Mouse (Mus musculus) forebrain, embryonic 12.5 days (tissue): ENCODE measurements around the gene Dlg5. TPM values are rescaled to one million over a fixed set of nuclear protein-coding genes. Genes with fewer than 3 reads are reported as not detected.
A peak's percentile ranks its signal among the peaks of the same experiment; 100 is the strongest.

ENCODE experiments used
- ATAC-seq: fragments of 200-750 bp; cut with Nextera tagmentation; 2 replicates; pipeline ENCODE4 v1.8.0; 2017; ENCODE audit warnings: moderate TSS enrichment; ENCODE audit not compliant: low FRiP score
- H3K27ac ChIP-seq: fragments of 300-500 bp; sonication (generic); 2 replicates; pipeline ENCODE4 v1.5.1; 2016; ENCODE audit warnings: mild to moderate bottlenecking
- H3K27me3 ChIP-seq: fragments of 300-500 bp; sonication (generic); 2 replicates; pipeline ENCODE4 v1.6.1; 2016; ENCODE audit warnings: mild to moderate bottlenecking
- H3K36me3 ChIP-seq: fragments of 300-500 bp; sonication (generic); replicated peaks from 2 replicates; pipeline ENCODE4 v1.6.1; 2016; ENCODE audit warnings: mild to moderate bottlenecking
- H3K4me1 ChIP-seq: fragments of 300-500 bp; sonication (generic); 2 replicates; pipeline ENCODE4 v1.6.1; 2016
- H3K4me2 ChIP-seq: fragments of 300-500 bp; sonication (generic); 2 replicates; pipeline ENCODE4 v1.6.1; 2016; ENCODE audit warnings: mild to moderate bottlenecking, moderate library complexity
- H3K4me3 ChIP-seq: fragments of 300-500 bp; sonication (generic); replicated peaks from 2 replicates; pipeline ENCODE4 v1.5.1; 2016; ENCODE audit warnings: mild to moderate bottlenecking
- H3K9ac ChIP-seq: fragments of 300-500 bp; sonication (generic); 2 replicates; pipeline ENCODE4 v1.6.1; 2016; ENCODE audit warnings: mild to moderate bottlenecking
- H3K9me3 ChIP-seq: fragments of 300-500 bp; sonication (generic); 2 replicates; pipeline ENCODE4 v1.6.1; 2016
- WGBS: fragments of 180-500 bp; shearing (Covaris S2); methylation state at CpG from one replicate; pipeline ENCODE4 v1.1.7; 2016; 5-methylcytosine and 5-hydroxymethylcytosine counted together
- polyA plus RNA-seq: library from polyadenylated mRNA; unstranded; fragments of >200 nt; fragmentation: Nextera tagmentation; extraction: Ambion mirVana; gene quantifications from 2 replicates; pipeline ENCODE4 v1.2.1, GENCODE M21; 2016

The Dlg5 gene
- polyA plus RNA-seq, 1 experiment from 2014 or later, result 22.5 TPM

DNA sequence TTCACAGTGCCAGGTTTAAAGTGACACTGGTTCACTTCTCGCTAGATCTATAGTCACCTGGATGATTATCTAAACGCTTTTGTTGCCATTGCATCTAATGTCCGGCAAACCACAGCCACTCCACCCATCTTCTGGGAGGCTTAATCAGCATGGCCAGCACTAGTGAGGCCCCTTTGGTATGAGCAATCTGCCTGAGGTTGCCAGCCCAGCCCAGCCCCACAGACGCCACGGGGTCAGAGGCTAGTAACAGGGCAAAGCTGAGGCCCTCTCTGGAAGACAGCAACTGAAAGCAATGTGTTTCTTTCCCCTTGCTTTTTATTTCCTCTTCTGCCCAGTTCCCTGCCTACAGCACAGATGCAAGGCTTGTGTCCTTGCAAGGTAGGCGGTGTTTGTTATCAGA lies 17.2 kb downstream of the Dlg5 start:
- no peaks in the 10 kb centered on the region for H3K36me3 ChIP-seq
- H3K4me2 ChIP-seq, result no peak overlapping the region
- ATAC-seq, result no peak
- H3K4me3 ChIP-seq, result no peak overlapping the region
- H3K27ac ChIP-seq, result no peak overlapping the region
- WGBS, result 80% methylated on average over 6 of the region's 6 CpGs
- H3K9ac ChIP-seq, result no peak overlapping the region
- H3K27me3 ChIP-seq, result no peaks in the 10 kb centered on the region
- H3K9me3 ChIP-seq, result no peaks in the 10 kb centered on the region
- H3K4me1 ChIP-seq, result peaks cover 5% of the 10 kb centered on the region; the same call in 1 of the 2 replicates

DNA sequence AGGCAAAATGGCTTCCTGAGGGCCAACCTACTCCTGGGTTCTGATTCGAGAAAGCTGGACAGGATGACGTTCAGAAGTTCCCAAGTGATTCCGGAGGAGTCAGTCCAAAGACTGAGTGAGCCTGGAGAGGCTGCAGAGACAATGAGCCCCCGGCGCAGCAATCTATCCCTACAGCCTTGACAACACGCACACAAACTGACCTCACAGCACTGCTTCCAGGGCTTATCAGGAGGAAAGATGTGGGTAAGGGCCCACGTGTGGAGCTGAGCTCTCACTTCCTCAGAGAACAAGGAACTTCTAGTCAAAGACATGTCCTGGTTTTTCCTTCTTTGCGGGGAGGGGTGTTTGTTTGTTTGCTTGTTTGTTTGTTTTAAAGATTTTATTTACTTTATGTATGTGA lies 18.7 kb downstream of the Dlg5 start:
- no peak overlapping the region for H3K4me3 ChIP-seq
- H3K27me3 ChIP-seq, result no peaks in the 10 kb centered on the region
- H3K36me3 ChIP-seq, result no peaks in the 10 kb centered on the region
- H3K4me2 ChIP-seq, result no peak overlapping the region
- ATAC-seq, result no peak
- WGBS, result 88% methylated on average over 8 of the region's 8 CpGs
- 0 out of 2 replicates have a peak, but pooled peaks cover 3% of the 10 kb centered on the region for H3K4me1 ChIP-seq
- H3K9ac ChIP-seq, result no peak overlapping the region
- H3K9me3 ChIP-seq, result no peaks in the 10 kb centered on the region
- no peak overlapping the region for H3K27ac ChIP-seq

DNA sequence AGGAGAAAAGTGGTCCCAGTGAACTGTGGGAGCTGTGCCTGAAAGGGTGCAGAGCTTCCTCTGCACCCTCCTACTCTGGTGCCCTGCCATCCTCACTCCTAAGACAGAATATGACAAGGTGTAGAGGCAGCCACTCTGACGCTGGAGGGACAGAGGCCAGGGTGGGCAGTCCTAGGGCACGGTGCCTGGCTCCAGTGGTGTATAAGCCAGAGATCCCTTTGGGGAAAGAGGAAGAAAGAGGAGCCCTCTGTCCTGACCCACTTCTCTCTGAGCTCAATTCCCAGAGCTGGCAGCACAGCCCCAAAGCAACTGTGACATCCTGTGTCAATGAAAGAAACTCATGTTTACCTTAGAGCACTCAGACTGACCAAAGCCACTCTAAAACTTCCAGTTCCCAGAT lies 19.4 kb downstream of the Dlg5 start:
- no peak for ATAC-seq
- Histone ChIP-seq H3K4me3 (no peak overlapping the region), H3K9me3 (no peaks in the 10 kb centered on the region), H3K27me3 (no peaks in the 10 kb centered on the region), H3K4me1 (0 out of 2 replicates have a peak, but pooled peaks cover 3% of the 10 kb centered on the region), H3K27ac (no peak overlapping the region), H3K36me3 (no peaks in the 10 kb centered on the region), H3K4me2 (no peak overlapping the region), H3K9ac (no peak overlapping the region)
- WGBS, result 91% methylated on average over 2 of the region's 2 CpGs

DNA sequence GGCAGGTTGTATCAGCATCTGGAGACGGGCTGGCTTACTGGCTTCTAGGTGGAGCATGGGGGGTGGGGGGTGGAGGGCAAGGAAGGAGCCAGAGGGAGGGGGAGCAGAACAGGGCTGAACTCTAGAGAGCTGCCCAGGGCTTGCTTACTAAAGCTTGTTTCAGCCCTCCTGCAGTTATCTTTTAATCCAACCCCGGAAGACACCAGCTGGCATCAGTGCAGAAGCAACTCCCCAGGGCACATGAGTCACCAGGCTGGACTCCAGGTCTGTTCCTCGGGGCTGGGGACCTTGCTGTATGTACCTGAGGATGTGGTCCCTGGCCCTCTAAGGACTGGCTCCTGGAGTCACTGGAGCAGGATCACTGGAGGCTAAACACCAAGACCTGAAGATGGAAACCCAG lies 23.0 kb downstream of the Dlg5 start:
- Histone ChIP-seq H3K4me1 (peaks cover 24% of the 10 kb centered on the region), H3K27ac (no peak overlapping the region), H3K9ac (no peak overlapping the region), H3K4me3 (no peak overlapping the region), H3K9me3 (no peaks in the 10 kb centered on the region), H3K4me2 (no peak overlapping the region), H3K36me3 (no peaks in the 10 kb centered on the region), H3K27me3 (no peaks in the 10 kb centered on the region)
- no peak for ATAC-seq
- WGBS, result 45% methylated on average over 3 of the region's 3 CpGs

- H3K27me3 ChIP-seq, result no peaks in the 10 kb centered on the region
- no peaks in the 10 kb centered on the region for H3K9me3 ChIP-seq
- 81% methylated on average over 3 of the region's 3 CpGs for WGBS
- H3K27ac ChIP-seq, result no peak overlapping the region
- ATAC-seq, result no peak
- H3K4me1 ChIP-seq, result peaks cover 29% of the 10 kb centered on the region
- no peak overlapping the region for H3K4me3 ChIP-seq
- no peak overlapping the region for H3K9ac ChIP-seq
- H3K36me3 ChIP-seq, result no peaks in the 10 kb centered on the region
- H3K4me2 ChIP-seq, result no peak overlapping the region
Observed at GRCm38 (mm10) chr14:24222273-24222672, 23.4 kb downstream of the Dlg5 start.

DNA sequence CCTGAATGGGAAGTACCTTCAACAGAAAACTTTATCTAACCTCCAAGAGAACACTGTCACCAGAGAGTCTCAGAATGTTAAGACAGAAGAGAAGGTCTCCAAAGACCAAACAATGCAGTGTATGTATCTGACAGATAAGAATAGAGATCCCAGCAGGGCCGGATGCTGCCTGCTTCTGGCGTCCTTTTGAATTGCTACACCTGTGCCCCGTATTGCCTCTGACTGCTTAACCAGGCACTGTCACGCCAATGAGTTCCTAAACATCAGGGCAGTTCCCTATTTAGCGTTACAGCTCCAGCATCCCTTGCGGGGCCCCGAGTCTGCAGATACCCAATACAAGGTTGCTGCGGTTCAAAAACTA lies 28.4 kb downstream of the Dlg5 start:
- ATAC-seq, result no peak
- Histone ChIP-seq H3K36me3 (no peaks in the 10 kb centered on the region), H3K4me1 (peaks cover 71% of the 10 kb centered on the region), H3K4me2 (no peak overlapping the region), H3K9me3 (no peaks in the 10 kb centered on the region), H3K27ac (no peak overlapping the region), H3K9ac (no peak overlapping the region), H3K4me3 (no peak overlapping the region), H3K27me3 (no peaks in the 10 kb centered on the region)
- WGBS, result 70% methylated on average over 8 of the region's 8 CpGs

DNA sequence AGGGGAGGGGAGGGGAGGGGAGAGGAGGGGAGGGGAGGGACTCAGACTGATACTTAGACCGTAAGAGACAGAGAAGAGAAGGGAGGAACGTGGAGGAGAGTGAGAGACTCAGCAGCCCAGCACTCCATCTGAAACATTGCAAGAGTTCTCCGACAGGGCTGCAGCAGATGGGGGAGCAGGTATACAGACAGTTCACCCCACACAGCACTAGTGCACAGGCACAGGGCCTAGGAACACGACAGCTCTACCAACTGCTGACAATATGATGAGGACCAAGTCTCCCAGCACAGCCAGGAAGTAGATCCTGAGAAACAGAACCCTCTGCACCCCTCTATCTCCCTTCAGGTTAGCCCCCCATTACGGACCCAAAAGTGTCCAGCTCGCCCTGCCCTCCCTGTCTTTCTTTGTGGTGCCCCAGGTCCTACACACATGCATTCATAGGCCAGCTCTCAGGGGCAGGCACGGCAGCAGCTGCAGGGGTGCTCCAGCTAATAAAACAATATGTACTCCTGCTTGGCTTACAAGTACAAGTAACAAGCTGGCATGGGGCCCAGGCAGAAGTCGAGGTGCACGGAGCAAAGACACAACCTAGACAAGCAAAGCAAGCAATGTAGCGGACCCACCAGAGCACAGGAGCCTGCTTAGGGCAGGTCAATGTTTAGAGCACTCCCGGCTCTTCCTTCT lies 28.9 kb downstream of the Dlg5 start:
- H3K4me2 ChIP-seq, result no peak overlapping the region
- ATAC-seq, result no peak
- H3K9ac ChIP-seq, result no peak overlapping the region
- 49% methylated on average over 11 of the region's 11 CpGs for WGBS
- H3K36me3 ChIP-seq, result no peaks in the 10 kb centered on the region
- no peak overlapping the region for H3K4me3 ChIP-seq
- H3K4me1 ChIP-seq, result peaks cover 77% of the 10 kb centered on the region
- H3K27ac ChIP-seq, result no peak overlapping the region
- H3K27me3 ChIP-seq, result no peaks in the 10 kb centered on the region
- no peaks in the 10 kb centered on the region for H3K9me3 ChIP-seq

DNA sequence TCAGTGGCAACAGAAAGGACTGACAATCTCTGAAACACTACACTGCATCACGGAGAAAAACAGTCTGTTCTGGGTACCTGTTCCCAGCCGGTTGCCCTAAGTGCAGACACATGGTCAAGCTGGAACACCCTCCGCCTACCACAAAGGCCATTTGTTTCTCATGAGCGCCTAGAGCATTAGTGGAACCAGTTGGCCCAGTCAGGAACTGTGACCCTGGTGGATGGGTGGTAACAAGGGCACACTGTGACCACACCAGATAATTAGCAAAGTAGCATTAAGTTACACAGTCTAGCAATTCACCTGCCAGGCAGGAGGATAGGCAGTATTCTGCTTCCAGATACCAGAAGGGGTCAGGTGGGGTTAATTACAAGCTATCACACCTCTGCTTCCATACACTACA lies 29.7 kb downstream of the Dlg5 start:
- Histone ChIP-seq H3K4me1 (peaks cover 79% of the 10 kb centered on the region), H3K9ac (no peak overlapping the region), H3K27ac (peak overlapping the region; percentile 31; the same call in 1 of the 2 replicates), H3K36me3 (no peaks in the 10 kb centered on the region), H3K4me3 (no peak overlapping the region), H3K9me3 (no peaks in the 10 kb centered on the region), H3K27me3 (no peaks in the 10 kb centered on the region), H3K4me2 (no peak overlapping the region)
- 59% methylated on average over 4 of the region's 4 CpGs for WGBS
- no peak for ATAC-seq

DNA sequence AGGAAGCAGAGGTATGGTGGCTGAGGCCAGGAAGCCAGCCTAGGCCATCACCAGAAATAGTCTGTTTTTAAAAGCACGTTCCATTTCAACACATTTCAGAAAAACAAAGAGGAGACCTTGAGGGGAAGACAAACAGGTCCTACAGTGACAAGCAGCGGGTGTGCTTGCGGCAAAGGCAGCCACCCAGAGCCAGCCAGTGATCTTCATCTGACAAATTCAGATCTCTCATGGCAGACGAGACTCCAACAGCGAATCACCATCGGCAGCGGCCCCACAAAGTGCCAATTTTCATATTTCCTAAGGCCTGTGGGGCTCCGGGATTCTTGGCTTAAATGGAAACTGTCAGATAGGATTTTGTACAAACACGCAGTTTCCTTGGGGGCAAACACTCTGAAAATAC lies 31.3 kb downstream of the Dlg5 start:
- no peaks in the 10 kb centered on the region for H3K27me3 ChIP-seq
- 67% methylated on average over 9 of the region's 9 CpGs for WGBS
- peaks cover 68% of the 10 kb centered on the region for H3K4me1 ChIP-seq
- no peak overlapping the region for H3K4me3 ChIP-seq
- H3K36me3 ChIP-seq, result no peaks in the 10 kb centered on the region
- no peak overlapping the region for H3K4me2 ChIP-seq
- ATAC-seq, result no peak
- H3K9ac ChIP-seq, result no peak overlapping the region
- no peaks in the 10 kb centered on the region for H3K9me3 ChIP-seq
- 0 out of 2 replicates have a peak overlapping the region, but pooled peaks have one; percentile 42 for H3K27ac ChIP-seq

DNA sequence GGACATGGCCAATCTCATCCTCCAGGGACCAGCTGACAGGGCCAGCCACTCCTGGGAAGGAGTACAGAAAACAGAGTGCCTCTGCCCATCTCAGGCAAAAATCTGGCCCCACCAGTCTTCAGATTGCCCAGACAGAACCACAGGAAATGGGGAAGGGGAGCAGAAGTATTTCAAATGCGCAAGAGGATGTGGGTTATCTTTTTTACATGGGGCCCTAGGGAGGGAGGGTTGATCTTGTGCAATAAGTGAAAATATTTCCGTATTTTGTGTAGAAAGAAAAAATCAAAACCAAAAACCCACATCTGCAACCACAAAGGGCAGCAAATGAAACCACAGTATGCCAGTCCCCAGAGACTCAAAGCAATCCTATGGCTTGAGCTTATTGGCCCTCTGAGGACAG lies 32.4 kb downstream of the Dlg5 start:
- peaks cover 62% of the 10 kb centered on the region for H3K4me1 ChIP-seq
- ATAC-seq, result no peak
- WGBS, result 87% methylated on average over 2 of the region's 2 CpGs

DNA sequence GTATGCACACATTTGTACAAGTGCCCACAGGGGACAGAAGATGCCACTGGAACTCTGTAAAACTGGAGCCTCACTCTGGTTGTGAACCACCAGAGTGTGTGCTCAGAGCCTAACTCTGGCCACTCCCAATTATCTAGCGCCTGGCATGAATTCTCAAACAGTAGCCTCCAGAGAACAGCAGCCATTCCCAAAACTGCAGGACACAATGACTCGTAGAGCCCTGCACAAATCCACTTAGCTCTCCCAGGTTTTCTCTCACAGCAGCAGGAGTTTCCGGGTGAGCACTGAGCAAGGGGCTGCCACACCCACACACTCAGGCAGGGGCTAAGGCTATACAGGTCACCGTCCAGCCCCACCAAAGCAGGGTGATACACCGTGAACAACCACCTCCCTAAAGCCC lies 32.9 kb downstream of the Dlg5 start:
- H3K27me3 ChIP-seq, result no peaks in the 10 kb centered on the region
- no peak overlapping the region for H3K27ac ChIP-seq
- H3K9ac ChIP-seq, result no peak overlapping the region
- no peaks in the 10 kb centered on the region for H3K36me3 ChIP-seq
- ATAC-seq, result no peak
- no peak overlapping the region for H3K4me2 ChIP-seq
- H3K9me3 ChIP-seq, result no peaks in the 10 kb centered on the region
- H3K4me1 ChIP-seq, result peaks cover 59% of the 10 kb centered on the region
- WGBS, result 44% methylated on average over 5 of the region's 5 CpGs
- no peak overlapping the region for H3K4me3 ChIP-seq

More for the DNA sequence above, 32.4 kb downstream of the Dlg5 start:
- Histone ChIP-seq H3K27ac (no peak overlapping the region), H3K9ac (no peak overlapping the region), H3K36me3 (no peaks in the 10 kb centered on the region), H3K4me2 (no peak overlapping the region), H3K9me3 (no peaks in the 10 kb centered on the region), H3K4me3 (no peak overlapping the region), H3K27me3 (no peaks in the 10 kb centered on the region)

DNA sequence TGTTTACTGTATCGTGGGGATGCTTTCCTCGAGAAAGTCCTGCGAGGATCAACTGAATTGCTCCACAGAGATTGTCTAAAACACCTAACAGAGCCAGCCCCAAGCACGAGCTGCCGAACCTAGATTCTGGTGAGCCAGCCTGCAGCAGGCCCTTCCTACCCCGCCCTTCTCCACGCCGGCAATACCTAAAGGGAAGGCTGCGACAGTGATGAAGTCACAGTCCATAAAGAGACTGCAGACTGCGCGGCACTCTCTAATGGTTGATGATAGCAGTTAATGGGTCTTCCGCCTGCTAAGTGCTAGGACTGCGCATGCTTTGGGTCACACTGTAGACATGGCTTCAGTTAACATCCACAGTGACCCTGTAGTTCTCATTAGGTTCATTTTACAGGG lies 38.4 kb downstream of the Dlg5 start:
- Histone ChIP-seq H3K27me3 (no peaks in the 10 kb centered on the region), H3K9ac (no peak overlapping the region), H3K27ac (peak overlapping the region; percentile 86), H3K4me2 (no peak overlapping the region), H3K4me1 (peaks cover 56% of the 10 kb centered on the region), H3K36me3 (no peaks in the 10 kb centered on the region), H3K9me3 (no peaks in the 10 kb centered on the region), H3K4me3 (no peak overlapping the region)
- no peak for ATAC-seq
- 85% methylated on average over 13 of the region's 13 CpGs for WGBS

DNA sequence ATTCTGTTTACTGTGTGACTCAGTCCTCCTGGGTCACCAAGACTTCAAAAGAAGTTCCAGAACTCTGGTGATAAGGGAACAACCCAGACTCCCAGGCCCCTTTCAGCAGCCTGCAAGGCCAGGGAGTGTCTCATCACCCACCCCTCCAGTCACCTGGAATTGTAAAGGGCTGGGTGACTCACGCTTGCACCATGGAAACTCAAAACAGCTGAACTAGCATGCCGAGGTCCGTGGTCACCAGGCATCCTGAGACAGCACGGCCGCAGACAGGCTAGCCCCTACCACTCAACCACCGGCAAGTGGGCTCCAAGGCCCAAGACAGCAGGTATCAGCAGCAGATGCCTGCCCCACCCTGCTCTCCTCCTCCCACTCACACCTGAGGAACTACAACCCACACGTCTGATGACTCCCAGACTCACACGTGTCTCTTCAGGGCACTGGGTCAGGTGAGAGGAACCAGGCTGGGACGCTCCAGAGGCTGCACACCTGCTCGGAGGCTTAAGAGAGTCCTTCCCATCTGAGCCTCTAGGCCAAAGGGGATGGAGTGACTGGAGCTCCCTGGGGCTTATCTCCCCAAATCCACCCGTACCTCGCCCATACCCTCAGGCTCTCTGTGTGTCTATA lies 38.9 kb downstream of the Dlg5 start:
- H3K4me2 ChIP-seq, result no peak overlapping the region
- H3K9me3 ChIP-seq, result no peaks in the 10 kb centered on the region
- peak overlapping the region; percentile 86 for H3K27ac ChIP-seq
- H3K4me3 ChIP-seq, result no peak overlapping the region
- WGBS, result 75% methylated on average over 12 of the region's 12 CpGs
- ATAC-seq, result no peak
- H3K9ac ChIP-seq, result no peak overlapping the region
- H3K4me1 ChIP-seq, result peaks cover 51% of the 10 kb centered on the region
- no peaks in the 10 kb centered on the region for H3K27me3 ChIP-seq
- no peaks in the 10 kb centered on the region for H3K36me3 ChIP-seq
